Mouse (Mus musculus) telencephalon, adult 2 months (tissue): ENCODE measurements at regions not wholly inside any gene's neighbourhood (a gene's known extent, or its start where the extent isn't known, plus 50 kb on each side); places are given as distances from the start of the nearest gene placed in this dataset.

ENCODE experiments used
- DNase-seq: peaks from one replicate; pipeline ENCODE4 v3.0.0-alpha.2; 2011; ENCODE audit warnings: low read depth, low spot score

GRCm38 (mm10) chr9:30284562-30285323 is 142.2 kb upstream of the Snx19 start:
- no peak for DNase-seq

GRCm38 (mm10) chr9:30285324-30285599 is 141.6 kb upstream of the Snx19 start:
- DNase-seq = no peak

DNA sequence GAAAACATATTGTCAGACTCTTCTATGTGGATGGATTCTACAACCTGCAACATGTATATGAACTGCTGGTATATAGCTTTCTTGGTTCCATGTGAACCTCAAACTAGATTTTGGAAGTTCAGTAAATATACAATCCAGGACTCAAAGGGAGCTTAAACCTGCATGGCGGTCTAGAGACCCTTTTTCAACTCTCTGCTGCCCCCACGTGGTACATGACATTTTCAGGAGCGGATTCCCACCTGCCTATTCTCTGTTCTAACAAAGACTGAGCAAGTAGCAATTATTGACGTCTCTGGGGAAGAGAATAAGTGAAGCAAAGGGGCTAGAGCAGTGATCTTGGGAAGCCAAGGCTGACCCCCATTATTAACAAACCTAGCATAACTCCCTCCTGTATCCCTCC is 127.1 kb upstream of the Snx19 start:
- no peak for DNase-seq

DNA sequence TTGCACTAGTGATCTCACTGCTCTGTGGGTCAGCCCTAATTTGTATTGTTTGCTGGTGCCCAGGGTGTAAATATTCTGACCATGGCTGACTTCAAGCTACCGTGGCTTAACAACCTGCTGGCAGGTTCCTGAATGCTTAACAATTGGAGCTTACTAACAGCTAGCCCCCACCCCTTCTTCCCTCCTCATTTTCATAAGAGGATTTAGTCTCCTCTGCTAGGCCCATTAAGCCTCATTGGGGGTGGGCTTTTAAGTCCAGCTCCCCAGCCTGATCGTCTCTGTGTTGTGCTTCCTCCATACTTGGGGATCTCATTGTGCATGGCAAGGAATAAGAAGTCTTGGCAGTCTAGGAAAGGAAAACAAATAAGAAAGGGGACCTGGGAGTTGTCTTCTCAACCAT is 118.6 kb upstream of the Snx19 start:
- DNase-seq = no peak

GRCm38 (mm10) chr9:30313360-30313759 is 113.5 kb upstream of the Snx19 start:
- DNase-seq = no peak

DNA sequence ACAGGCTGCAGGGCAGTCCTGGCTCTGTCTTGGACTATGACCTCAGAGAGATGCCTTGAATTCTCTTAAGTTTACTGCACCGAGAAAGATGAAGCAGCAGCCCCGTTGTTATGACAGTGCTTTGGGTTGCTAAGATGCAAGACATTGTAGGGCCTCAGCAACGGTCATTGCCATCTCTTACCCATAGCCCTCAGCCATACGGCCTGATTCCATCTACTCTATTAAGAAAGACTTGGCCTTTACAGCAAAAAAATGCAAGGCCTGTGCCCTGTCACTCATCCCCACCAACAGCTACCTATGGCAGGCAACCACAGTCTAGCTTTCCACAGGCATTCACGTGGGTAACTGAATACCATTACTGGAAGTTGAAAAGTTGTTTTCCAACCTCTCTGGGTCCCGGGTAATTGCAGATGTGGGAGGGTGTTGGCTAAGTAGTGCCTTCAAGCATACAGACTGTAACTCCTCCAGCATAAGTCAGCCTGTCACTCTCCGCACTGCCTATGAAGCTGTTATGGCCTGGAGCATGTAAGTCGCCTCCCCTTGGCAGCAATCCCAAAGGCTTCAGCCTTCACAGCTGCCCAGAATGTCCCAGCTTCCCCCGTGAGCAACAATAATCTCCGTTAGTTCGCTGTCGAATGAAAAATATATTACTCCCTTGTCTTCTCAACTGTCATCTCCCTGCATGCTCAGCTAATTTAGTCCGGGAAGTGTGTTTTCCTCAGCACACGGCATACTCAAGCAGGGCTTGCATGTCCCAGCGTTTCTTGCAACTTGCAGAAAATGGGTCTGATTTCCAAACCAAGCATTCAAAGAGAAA is 112.3 kb upstream of the Snx19 start:
- no peak for DNase-seq

- peak; percentile 47 for DNase-seq
These were observed 111.7 kb upstream of the Snx19 start for GRCm38 (mm10) chr9:30315172-30315644.

- DNase-seq = no peak
These were observed 82.0 kb upstream of the Snx19 start for GRCm38 (mm10) chr9:30344866-30345265.

GRCm38 (mm10) chr9:30353965-30354364 is 72.9 kb upstream of the Snx19 start:
- DNase-seq = no peak

DNA sequence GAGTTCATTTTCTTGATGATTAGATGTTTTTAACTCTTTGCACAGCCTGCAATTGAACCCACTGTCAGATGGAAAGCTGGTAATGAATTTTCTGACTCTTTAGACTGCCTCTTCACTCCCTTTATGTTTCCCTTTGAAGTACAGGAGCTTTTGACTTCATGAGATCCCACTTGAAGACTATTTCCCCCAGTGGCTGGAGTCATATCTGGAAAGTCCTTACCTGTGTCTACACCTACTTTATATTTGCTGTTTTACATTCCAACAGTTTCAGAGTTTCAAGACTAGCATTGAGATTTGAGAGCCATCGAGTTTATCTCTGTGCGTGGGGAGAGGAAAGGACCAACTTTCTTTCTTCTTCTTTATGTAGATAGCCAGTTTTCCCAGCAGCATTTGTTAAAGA is 71.3 kb upstream of the Snx19 start:
- no peak for DNase-seq

DNA sequence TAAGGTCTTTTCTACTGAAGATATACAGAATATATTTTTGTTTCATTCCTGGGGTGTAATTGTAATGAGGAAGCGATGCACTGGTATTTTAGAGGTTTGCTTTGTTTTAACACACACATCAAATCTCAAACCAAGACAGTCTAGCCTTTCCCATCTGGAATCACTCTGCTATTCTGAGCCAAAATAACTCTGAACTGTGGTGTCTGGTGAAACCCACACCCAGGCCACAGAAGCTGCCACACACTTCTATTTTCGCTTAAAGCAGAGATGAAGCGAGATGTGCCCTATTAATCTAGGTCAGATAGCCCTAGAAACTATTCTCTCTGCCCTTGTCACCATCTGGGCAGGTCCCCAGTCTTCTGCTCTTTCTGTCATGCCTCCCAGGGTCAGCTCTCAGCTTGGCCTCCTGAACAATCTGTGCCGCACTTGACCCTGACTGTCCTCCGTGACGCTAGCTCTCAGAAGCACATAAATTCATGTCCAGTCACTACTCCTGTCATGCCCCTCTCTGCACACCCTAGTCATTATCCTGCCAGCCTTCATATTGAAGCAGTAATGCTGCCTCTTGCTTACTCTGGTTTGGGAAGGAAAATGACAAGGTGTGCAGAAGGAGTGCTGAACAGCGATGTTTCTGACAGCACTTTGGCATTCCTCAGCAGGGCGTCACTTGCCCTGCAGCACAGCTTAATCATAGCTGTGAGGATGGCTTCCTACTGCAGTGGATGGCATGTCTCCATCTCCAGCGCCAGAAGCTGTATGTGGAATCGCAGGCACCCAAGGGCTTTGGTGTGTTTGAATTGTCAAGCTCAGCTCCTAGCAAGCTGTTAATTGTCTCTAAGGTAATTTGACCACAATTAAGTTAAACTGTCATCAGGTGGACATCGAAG is 57.1 kb upstream of the Snx19 start:
- DNase-seq = no peak

DNA sequence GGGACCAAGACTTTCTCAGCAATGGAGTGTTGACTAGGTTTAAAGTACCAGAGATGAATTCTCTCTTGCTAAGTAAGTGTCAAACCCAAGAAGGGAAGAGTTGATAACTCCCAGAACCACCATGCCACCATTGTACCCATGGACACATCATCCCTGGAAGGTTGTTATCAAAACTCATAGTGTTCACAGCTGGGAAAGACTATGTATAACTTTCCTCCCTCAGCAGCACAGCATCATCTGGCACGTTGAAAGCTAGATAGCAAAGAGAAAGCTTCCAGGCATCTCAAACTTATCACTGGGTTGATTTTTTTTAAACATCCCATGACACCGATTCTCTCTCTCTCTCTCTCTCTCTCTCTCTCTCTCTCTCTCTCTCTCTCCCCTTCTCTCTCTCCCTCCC is 56.1 kb upstream of the Snx19 start:
- DNase-seq = no peak

GRCm38 (mm10) chr9:30376908-30377307 is 50.0 kb upstream of the Snx19 start:
- DNase-seq = no peak
